Mouse (Mus musculus) stomach, embryonic 16.5 days (tissue): ENCODE results near the gene Gm17555. TPM values are rescaled to one million over a fixed set of nuclear protein-coding genes. Genes with fewer than 3 reads are reported as not detected.
"Not testable (repeated sequence)": the region's sequence is repeated elsewhere in the genome, so short reads cannot be mapped to it uniquely, and the experiment has no call there.

ENCODE experiments used
- ATAC-seq: fragments of 200-750 bp; cut with Nextera tagmentation; 2 replicates; pipeline ENCODE4 v1.8.0; 2017; ENCODE audit warnings: moderate number of reproducible peaks, moderate TSS enrichment; ENCODE audit not compliant: insufficient read depth, low FRiP score
- H3K27ac ChIP-seq: fragments of 300-500 bp; sonication (generic); 2 replicates; pipeline ENCODE4 v1.5.1; 2014; ENCODE audit warnings: low read length
- H3K27me3 ChIP-seq: fragments of 300-500 bp; sonication (generic); 2 replicates; pipeline ENCODE4 v1.6.1; 2014; ENCODE audit warnings: low read length, control low read depth, mixed read lengths; ENCODE audit not compliant: control insufficient read depth, insufficient read depth
- H3K36me3 ChIP-seq: fragments of 300-500 bp; sonication (generic); 2 replicates; pipeline ENCODE4 v1.6.1; 2014; ENCODE audit warnings: low read length; ENCODE audit not compliant: control insufficient read depth, insufficient read depth
- H3K4me1 ChIP-seq: fragments of 300-500 bp; sonication (generic); 2 replicates; pipeline ENCODE4 v1.6.1; 2014; ENCODE audit warnings: low read length, control low read depth, mixed read lengths; ENCODE audit not compliant: control insufficient read depth, insufficient read depth
- H3K4me2 ChIP-seq: fragments of 300-500 bp; sonication (generic); 2 replicates; pipeline ENCODE4 v1.6.1; 2014; ENCODE audit warnings: low read depth, low read length, mixed read lengths
- H3K4me3 ChIP-seq: fragments of 300-500 bp; sonication (generic); replicated peaks from 2 replicates; pipeline ENCODE4 v1.5.1; 2014; ENCODE audit warnings: mild to moderate bottlenecking, low read length
- H3K9ac ChIP-seq: fragments of 300-500 bp; sonication (generic); 2 replicates; pipeline ENCODE4 v1.6.1; 2014; ENCODE audit warnings: low read length
- H3K9me3 ChIP-seq: fragments of 300-500 bp; sonication (generic); replicated peaks from 2 replicates; pipeline ENCODE4 v1.6.1; 2016; ENCODE audit warnings: low read length, control low read depth; ENCODE audit not compliant: control insufficient read depth
- WGBS: fragments of 180-500 bp; shearing (Covaris S2); extraction: QIAGEN DNeasy Blood & Tissue Kit; methylation state at CpG from one replicate; pipeline ENCODE4 v1.1.7; 2014; 5-methylcytosine and 5-hydroxymethylcytosine counted together
- polyA plus RNA-seq: library from polyadenylated mRNA; unstranded; fragments of >200 nt; fragmentation: Nextera tagmentation; extraction: Ambion mirVana; gene quantifications from 2 replicates; pipeline ENCODE4 v1.2.1, GENCODE M21; 2015

Gene Gm17555
- polyA plus RNA-seq, result not detected in 2 replicates

- not testable (repeated sequence) for ATAC-seq
Observed at GRCm38 (mm10) chr2:126214800-126215199, at the start of gene Gm17555. Gene Gm17555 (plus strand): TSS chr2:126215100.

GRCm38 (mm10) chr2:126165277-126166018 lies 49.5 kb upstream of the Gm17555 start:
- no peak overlapping the region for H3K9ac ChIP-seq
- H3K36me3 ChIP-seq, result peaks cover 9% of the 10 kb centered on the region
- no peaks in the 10 kb centered on the region for H3K4me1 ChIP-seq
- no peaks in the 10 kb centered on the region for H3K9me3 ChIP-seq
- 89% methylated on average over 5 of the region's 5 CpGs for WGBS
- no peak for ATAC-seq
- H3K27ac ChIP-seq, result no peak overlapping the region
- no peak overlapping the region for H3K4me3 ChIP-seq
- H3K27me3 ChIP-seq, result no peaks in the 10 kb centered on the region
- no peak overlapping the region for H3K4me2 ChIP-seq

More at GRCm38 (mm10) chr2:126214800-126215199, at the start of gene Gm17555:
- H3K4me3 ChIP-seq, H3K4me2 ChIP-seq, H3K36me3 ChIP-seq, H3K27me3 ChIP-seq, H3K9ac ChIP-seq, H3K9me3 ChIP-seq, H3K27ac ChIP-seq, H3K4me1 ChIP-seq: not testable (repeated sequence)
- WGBS, result 83% methylated on average over 3 of the region's 3 CpGs

- no peak for ATAC-seq
- no peaks in the 10 kb centered on the region for H3K27me3 ChIP-seq
- H3K9me3 ChIP-seq, result no peaks in the 10 kb centered on the region
- H3K36me3 ChIP-seq, result peaks cover 7% of the 10 kb centered on the region
- H3K27ac ChIP-seq, result no peak overlapping the region
- no peak overlapping the region for H3K4me3 ChIP-seq
- no peak overlapping the region for H3K4me2 ChIP-seq
- H3K9ac ChIP-seq, result no peak overlapping the region
- no peaks in the 10 kb centered on the region for H3K4me1 ChIP-seq
Observed at GRCm38 (mm10) chr2:126166335-126166734, 48.6 kb upstream of the Gm17555 start.

GRCm38 (mm10) chr2:126166848-126167617 lies 47.9 kb upstream of the Gm17555 start:
- no peaks in the 10 kb centered on the region for H3K9me3 ChIP-seq
- peaks cover 2% of the 10 kb centered on the region for H3K36me3 ChIP-seq
- no peaks in the 10 kb centered on the region for H3K27me3 ChIP-seq
- no peak overlapping the region for H3K9ac ChIP-seq
- H3K27ac ChIP-seq, result no peak overlapping the region
- ATAC-seq, result no peak
- H3K4me3 ChIP-seq, result no peak overlapping the region
- 80% methylated on average over 8 of the region's 8 CpGs for WGBS
- H3K4me2 ChIP-seq, result no peak overlapping the region
- H3K4me1 ChIP-seq, result no peaks in the 10 kb centered on the region

GRCm38 (mm10) chr2:126171427-126171826 lies 43.5 kb upstream of the Gm17555 start:
- Histone ChIP-seq H3K27me3 (no peaks in the 10 kb centered on the region), H3K27ac (no peak overlapping the region), H3K36me3 (no peaks in the 10 kb centered on the region), H3K9ac (no peak overlapping the region), H3K9me3 (no peaks in the 10 kb centered on the region), H3K4me2 (no peak overlapping the region), H3K4me1 (no peaks in the 10 kb centered on the region), H3K4me3 (no peak overlapping the region)
- no peak for ATAC-seq
- WGBS, result 90% methylated on average over 1 of the region's 1 CpGs

GRCm38 (mm10) chr2:126191306-126191705 lies 23.6 kb upstream of the Gm17555 start:
- Histone ChIP-seq H3K4me3 (no peak overlapping the region), H3K9me3 (no peaks in the 10 kb centered on the region), H3K9ac (no peak overlapping the region), H3K4me2 (no peak overlapping the region), H3K27me3 (no peaks in the 10 kb centered on the region), H3K36me3 (no peaks in the 10 kb centered on the region), H3K4me1 (no peaks in the 10 kb centered on the region), H3K27ac (no peak overlapping the region)
- no peak for ATAC-seq
- 57% methylated on average over 4 of the region's 4 CpGs for WGBS

GRCm38 (mm10) chr2:126192129-126192528 lies 22.8 kb upstream of the Gm17555 start:
- no peak overlapping the region for H3K4me3 ChIP-seq
- no peaks in the 10 kb centered on the region for H3K4me1 ChIP-seq
- no peaks in the 10 kb centered on the region for H3K9me3 ChIP-seq
- no peak overlapping the region for H3K9ac ChIP-seq
- no peak for ATAC-seq
- no peaks in the 10 kb centered on the region for H3K27me3 ChIP-seq
- H3K36me3 ChIP-seq, result no peaks in the 10 kb centered on the region
- no peak overlapping the region for H3K4me2 ChIP-seq
- 76% methylated on average over 2 of the region's 2 CpGs for WGBS
- H3K27ac ChIP-seq, result no peak overlapping the region

GRCm38 (mm10) chr2:126195631-126196356 lies 19.1 kb upstream of the Gm17555 start:
- no peak overlapping the region for H3K4me2 ChIP-seq
- H3K27me3 ChIP-seq, result no peaks in the 10 kb centered on the region
- H3K9me3 ChIP-seq, result no peaks in the 10 kb centered on the region
- no peak for ATAC-seq
- H3K4me1 ChIP-seq, result 0 out of 2 replicates have a peak, but pooled peaks cover 3% of the 10 kb centered on the region
- no peak overlapping the region for H3K27ac ChIP-seq
- H3K36me3 ChIP-seq, result no peaks in the 10 kb centered on the region
- 74% methylated on average over 12 of the region's 12 CpGs for WGBS
- H3K9ac ChIP-seq, result no peak overlapping the region
- no peak overlapping the region for H3K4me3 ChIP-seq

GRCm38 (mm10) chr2:126198971-126199370 lies 15.9 kb upstream of the Gm17555 start:
- H3K27me3 ChIP-seq, result no peaks in the 10 kb centered on the region
- 0 out of 2 replicates have a peak, but pooled peaks cover 3% of the 10 kb centered on the region for H3K4me1 ChIP-seq
- no peaks in the 10 kb centered on the region for H3K36me3 ChIP-seq
- no peak overlapping the region; the same call in 1 of the 2 replicates for H3K27ac ChIP-seq
- WGBS, result 59% methylated on average over 3 of the region's 3 CpGs
- no peak overlapping the region for H3K4me3 ChIP-seq
- H3K4me2 ChIP-seq, result no peak overlapping the region
- ATAC-seq, result no peak
- H3K9ac ChIP-seq, result no peak overlapping the region
- H3K9me3 ChIP-seq, result no peaks in the 10 kb centered on the region
